Mouse (Mus musculus): ENCODE measurements around the gene Zfp260. TPM values are rescaled to one million over a fixed set of nuclear protein-coding genes. Genes with fewer than 3 reads are reported as not detected.

The Zfp260 gene
- polyA plus RNA-seq, 1 experiment = 63.8 TPM

DNA sequence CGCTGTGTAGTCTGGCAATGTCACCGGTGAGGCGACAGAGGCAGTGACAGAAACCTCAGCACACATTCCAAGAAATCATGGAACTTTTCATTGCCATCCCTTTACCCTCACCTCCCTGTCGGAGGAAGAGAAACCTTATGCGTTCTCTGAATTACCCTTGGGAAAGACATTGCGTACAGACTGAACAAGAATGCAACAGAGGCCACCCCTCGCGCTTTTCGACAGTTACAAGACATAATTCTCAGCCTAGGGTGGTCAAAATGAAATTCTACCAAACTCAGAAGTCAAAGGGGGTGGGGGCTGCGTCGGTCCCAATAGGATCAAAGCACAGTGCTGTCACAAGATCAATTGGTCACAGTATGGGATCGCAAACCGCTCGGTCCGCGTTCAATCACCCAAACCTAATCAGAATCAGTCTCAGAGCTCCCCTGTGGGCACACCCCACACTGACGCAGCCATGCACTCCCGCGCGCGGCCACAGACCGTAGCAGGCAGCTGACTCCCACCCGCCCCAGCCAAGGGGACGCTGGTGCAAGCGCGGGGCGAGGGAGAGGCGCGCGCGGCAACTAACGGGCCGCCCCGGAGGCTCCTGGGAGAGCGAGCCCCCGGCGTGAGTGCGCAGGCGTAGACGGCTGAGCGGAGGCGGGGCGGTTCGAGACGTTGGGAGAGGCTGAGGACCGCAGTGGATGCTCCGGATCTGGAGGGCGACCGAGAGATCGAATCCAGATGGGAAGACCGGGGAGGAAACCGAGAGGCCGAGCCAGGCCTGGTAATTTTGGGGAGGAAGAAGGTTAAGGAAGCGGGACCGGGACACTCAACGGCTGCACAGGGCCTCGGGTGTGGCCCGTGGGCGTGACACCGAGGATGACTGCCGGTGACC is 27.0 kb downstream of the Zfp260 start, which contains the start of gene Zfp382:
Zfp382 (plus strand) TSS at position 635 of the 880 bp plus-strand sequence.
- Histone ChIP-seq H3K36me3 (ENCODE audit: control insufficient read depth, insufficient read depth, low read length, poor library complexity, severe bottlenecking) (no peaks in the 10 kb centered on the region), H3K27ac (ENCODE audit: insufficient read depth, low read length) (0 out of 2 replicates have a peak within 1 kb of the TSS, but pooled peaks have one; percentile 29), H3K27me3 (ENCODE audit: control insufficient read depth, insufficient read depth, low read length, poor library complexity, severe bottlenecking) (no peaks in the 10 kb centered on the region)

DNA sequence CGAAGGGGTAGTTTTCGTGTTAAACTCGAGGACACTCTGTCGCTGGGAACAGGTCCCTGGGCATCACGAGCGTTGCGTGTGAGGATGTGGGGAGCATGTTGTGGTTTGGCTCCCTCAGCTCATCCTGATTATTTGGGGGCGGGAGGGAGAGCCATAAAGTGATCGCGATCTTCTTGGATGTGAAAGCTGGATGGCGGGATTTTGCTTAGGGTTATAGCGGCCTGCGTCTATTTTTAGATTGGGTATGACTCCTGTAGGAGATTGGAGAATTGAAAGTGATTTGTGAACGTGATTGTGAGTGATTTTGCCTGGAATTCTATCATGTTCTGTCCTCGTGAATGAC is 27.6 kb downstream of the Zfp260 start:
- H3K36me3 ChIP-seq (ENCODE audit: control insufficient read depth, insufficient read depth, low read length, poor library complexity, severe bottlenecking) = no peaks in the 10 kb centered on the region
- peaks cover 11% of the 10 kb centered on the region for H3K9me3 ChIP-seq (replicated peaks; ENCODE audit: control insufficient read depth, insufficient read depth, low read length, poor library complexity, severe bottlenecking)
- peak overlapping the region; percentile 68 for H3K9ac ChIP-seq (ENCODE audit: low read depth, poor library complexity, severe bottlenecking)
- no peaks in the 10 kb centered on the region for H3K4me1 ChIP-seq (ENCODE audit: control insufficient read depth, insufficient read depth, low read length)
- H3K27me3 ChIP-seq (ENCODE audit: control insufficient read depth, insufficient read depth, low read length, poor library complexity, severe bottlenecking) = no peaks in the 10 kb centered on the region
- peak overlapping the region; percentile 97 for H3K4me3 ChIP-seq (ENCODE audit: low read depth, low read length)
- no peak for TF ChIP-seq EP300 (IDR thresholded peaks at IDR 0.05; ENCODE audit: insufficient read depth, low read depth, low read length)
- TF ChIP-seq CTCF (IDR thresholded peaks at IDR 0.05; ENCODE audit: low read depth, low read length) = no peak
- no peak for TF ChIP-seq POLR2A (IDR thresholded peaks at IDR 0.05; ENCODE audit: insufficient read depth, low read length)
- 0 out of 2 replicates have a peak overlapping the region, but pooled peaks have one; percentile 29 for H3K27ac ChIP-seq (ENCODE audit: insufficient read depth, low read length)

More for the DNA sequence above, 27.0 kb downstream of the Zfp260 start, which contains the start of gene Zfp382:
- TF ChIP-seq EP300 (IDR thresholded peaks at IDR 0.05; ENCODE audit: insufficient read depth, low read depth, low read length) = no peak
- TF ChIP-seq POLR2A (IDR thresholded peaks at IDR 0.05; ENCODE audit: insufficient read depth, low read length) = peak; percentile 42
- Histone ChIP-seq H3K4me3 (ENCODE audit: low read depth, low read length) (peak within 1 kb of the TSS; percentile 97), H3K9ac (ENCODE audit: low read depth, poor library complexity, severe bottlenecking) (peak within 1 kb of the TSS; percentile 68), H3K9me3 (replicated peaks; ENCODE audit: control insufficient read depth, insufficient read depth, low read length, poor library complexity, severe bottlenecking) (peaks cover 14% of the 10 kb centered on the region), H3K4me1 (ENCODE audit: control insufficient read depth, insufficient read depth, low read length) (no peaks in the 10 kb centered on the region)

DNA sequence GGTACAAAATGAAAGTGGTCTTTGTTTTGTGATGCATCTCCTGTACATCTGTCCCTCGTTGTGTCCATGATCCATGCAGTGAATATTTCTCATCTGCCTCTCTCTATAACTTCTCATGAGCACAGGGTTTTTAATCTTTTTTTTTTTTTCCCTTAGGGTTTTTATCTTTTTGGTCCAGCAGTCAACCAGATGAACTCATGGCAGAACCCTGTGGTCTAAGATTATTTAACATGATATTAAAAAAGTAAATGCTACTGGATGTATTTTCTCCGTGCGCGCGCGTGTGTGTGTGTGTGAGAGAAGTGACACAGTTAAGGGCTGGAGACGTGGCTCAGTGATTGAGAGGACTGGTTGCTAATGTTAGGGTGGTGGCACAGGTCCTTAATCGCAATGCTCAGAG is 35.3 kb downstream of the Zfp260 start:
- Histone ChIP-seq H3K4me3 (ENCODE audit: low read depth, low read length) (no peak overlapping the region), H3K9ac (ENCODE audit: low read depth, poor library complexity, severe bottlenecking) (no peak overlapping the region), H3K9me3 (replicated peaks; ENCODE audit: control insufficient read depth, insufficient read depth, low read length, poor library complexity, severe bottlenecking) (no peaks in the 10 kb centered on the region), H3K36me3 (ENCODE audit: control insufficient read depth, insufficient read depth, low read length, poor library complexity, severe bottlenecking) (peaks cover 14% of the 10 kb centered on the region), H3K27ac (ENCODE audit: insufficient read depth, low read length) (no peak overlapping the region), H3K4me1 (ENCODE audit: control insufficient read depth, insufficient read depth, low read length) (no peaks in the 10 kb centered on the region), H3K27me3 (ENCODE audit: control insufficient read depth, insufficient read depth, low read length, poor library complexity, severe bottlenecking) (no peaks in the 10 kb centered on the region)
- TF ChIP-seq EP300 (IDR thresholded peaks at IDR 0.05; ENCODE audit: insufficient read depth, low read depth, low read length) (no peak), CTCF (IDR thresholded peaks at IDR 0.05; ENCODE audit: low read depth, low read length) (no peak), POLR2A (IDR thresholded peaks at IDR 0.05; ENCODE audit: insufficient read depth, low read length) (no peak)

DNA sequence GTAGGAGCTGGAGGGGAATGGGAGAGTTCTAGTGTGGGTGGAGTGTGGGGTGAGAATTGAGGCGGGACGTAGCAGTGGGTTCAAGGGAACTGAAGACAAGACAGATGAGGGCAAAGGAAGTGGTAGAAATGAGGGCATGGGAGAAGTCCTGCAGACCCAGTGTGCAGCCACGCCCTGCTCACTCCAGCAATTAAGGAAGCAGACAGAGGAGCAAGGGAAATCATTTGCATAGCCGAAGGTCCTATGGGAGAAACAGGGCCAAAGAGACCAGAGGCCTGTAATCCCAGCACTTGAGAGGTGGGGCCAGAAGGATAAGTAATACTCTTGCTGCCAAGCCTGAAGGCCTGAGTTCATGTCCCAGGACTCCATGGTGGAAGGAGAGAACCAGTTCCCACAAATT is 37.8 kb downstream of the Zfp260 start:
- H3K4me1 ChIP-seq (ENCODE audit: control insufficient read depth, insufficient read depth, low read length) = no peaks in the 10 kb centered on the region
- no peak overlapping the region for H3K9ac ChIP-seq (ENCODE audit: low read depth, poor library complexity, severe bottlenecking)
- H3K9me3 ChIP-seq (replicated peaks; ENCODE audit: control insufficient read depth, insufficient read depth, low read length, poor library complexity, severe bottlenecking) = no peaks in the 10 kb centered on the region
- TF ChIP-seq EP300 (IDR thresholded peaks at IDR 0.05; ENCODE audit: insufficient read depth, low read depth, low read length) = no peak
- no peak for TF ChIP-seq POLR2A (IDR thresholded peaks at IDR 0.05; ENCODE audit: insufficient read depth, low read length)
- TF ChIP-seq CTCF (IDR thresholded peaks at IDR 0.05; ENCODE audit: low read depth, low read length) = no peak
- no peaks in the 10 kb centered on the region for H3K27me3 ChIP-seq (ENCODE audit: control insufficient read depth, insufficient read depth, low read length, poor library complexity, severe bottlenecking)
- H3K36me3 ChIP-seq (ENCODE audit: control insufficient read depth, insufficient read depth, low read length, poor library complexity, severe bottlenecking) = peaks cover 14% of the 10 kb centered on the region
- H3K27ac ChIP-seq (ENCODE audit: insufficient read depth, low read length) = no peak overlapping the region
- no peak overlapping the region for H3K4me3 ChIP-seq (ENCODE audit: low read depth, low read length)

DNA sequence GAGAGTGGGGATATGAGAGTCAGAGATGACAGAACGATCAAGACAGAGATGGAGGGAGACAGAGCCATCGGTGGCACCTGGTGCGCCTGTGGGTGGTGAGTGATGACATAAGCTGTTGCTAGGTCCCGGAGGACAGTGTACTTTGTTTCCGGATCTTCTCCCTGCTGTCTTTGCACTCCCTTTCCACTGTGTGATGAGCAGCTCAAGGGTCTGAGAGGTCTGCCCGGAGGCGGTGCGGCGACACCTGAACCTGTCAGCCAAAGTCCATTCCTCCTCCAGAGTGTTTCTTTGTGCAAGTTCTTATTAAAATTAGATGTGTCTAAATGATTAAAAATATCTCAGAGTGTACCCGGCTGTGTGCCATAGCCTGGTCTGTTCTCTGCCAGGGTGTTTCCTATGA is 42.2 kb downstream of the Zfp260 start:
- no peaks in the 10 kb centered on the region for H3K9me3 ChIP-seq (replicated peaks; ENCODE audit: control insufficient read depth, insufficient read depth, low read length, poor library complexity, severe bottlenecking)
- no peaks in the 10 kb centered on the region for H3K27me3 ChIP-seq (ENCODE audit: control insufficient read depth, insufficient read depth, low read length, poor library complexity, severe bottlenecking)
- TF ChIP-seq EP300 (IDR thresholded peaks at IDR 0.05; ENCODE audit: insufficient read depth, low read depth, low read length) (no peak), POLR2A (IDR thresholded peaks at IDR 0.05; ENCODE audit: insufficient read depth, low read length) (no peak), CTCF (IDR thresholded peaks at IDR 0.05; ENCODE audit: low read depth, low read length) (no peak)
- H3K36me3 ChIP-seq (ENCODE audit: control insufficient read depth, insufficient read depth, low read length, poor library complexity, severe bottlenecking) = peaks cover 12% of the 10 kb centered on the region
- H3K9ac ChIP-seq (ENCODE audit: low read depth, poor library complexity, severe bottlenecking) = no peak overlapping the region
- no peaks in the 10 kb centered on the region for H3K4me1 ChIP-seq (ENCODE audit: control insufficient read depth, insufficient read depth, low read length)
- no peak overlapping the region for H3K4me3 ChIP-seq (ENCODE audit: low read depth, low read length)
- no peak overlapping the region for H3K27ac ChIP-seq (ENCODE audit: insufficient read depth, low read length)

DNA sequence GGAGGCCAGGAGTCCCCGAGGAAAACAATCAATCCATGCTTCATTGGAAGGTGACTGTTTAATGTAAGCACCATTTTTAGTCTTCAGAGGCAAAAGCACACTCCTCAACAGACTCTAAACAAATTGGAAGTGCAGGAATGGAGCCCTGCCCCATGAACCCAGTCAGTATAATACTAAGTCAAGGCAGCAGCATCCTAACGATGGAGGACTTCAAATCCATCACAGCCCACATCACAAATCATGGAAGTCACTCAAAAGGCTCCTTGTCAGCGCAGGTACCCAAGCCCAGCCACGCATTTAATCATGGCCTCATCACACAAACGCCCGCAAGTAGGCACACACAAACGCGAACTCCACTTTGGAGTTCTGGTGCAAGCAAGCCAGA is 48.6 kb downstream of the Zfp260 start:
- H3K4me1 ChIP-seq (ENCODE audit: control insufficient read depth, insufficient read depth, low read length) = peaks cover 1% of the 10 kb centered on the region
- H3K27ac ChIP-seq (ENCODE audit: insufficient read depth, low read length) = no peak overlapping the region
- H3K36me3 ChIP-seq (ENCODE audit: control insufficient read depth, insufficient read depth, low read length, poor library complexity, severe bottlenecking) = no peaks in the 10 kb centered on the region

More for the DNA sequence above, 48.6 kb downstream of the Zfp260 start:
- Histone ChIP-seq H3K9me3 (replicated peaks; ENCODE audit: control insufficient read depth, insufficient read depth, low read length, poor library complexity, severe bottlenecking) (no peaks in the 10 kb centered on the region), H3K4me3 (ENCODE audit: low read depth, low read length) (peak overlapping the region; percentile 74), H3K9ac (ENCODE audit: low read depth, poor library complexity, severe bottlenecking) (peak overlapping the region; percentile 69), H3K27me3 (ENCODE audit: control insufficient read depth, insufficient read depth, low read length, poor library complexity, severe bottlenecking) (no peaks in the 10 kb centered on the region)
- no peak for TF ChIP-seq EP300 (IDR thresholded peaks at IDR 0.05; ENCODE audit: insufficient read depth, low read depth, low read length)
- TF ChIP-seq POLR2A (IDR thresholded peaks at IDR 0.05; ENCODE audit: insufficient read depth, low read length) = no peak
- TF ChIP-seq CTCF (IDR thresholded peaks at IDR 0.05; ENCODE audit: low read depth, low read length) = no peak

Measured in ES-Bruce4 (cell line).